Mouse (Mus musculus) midbrain, postnatal 0 days (tissue): Measurements from ENCODE around the gene Tmem262. TPM values are rescaled to one million over a fixed set of nuclear protein-coding genes. Genes with fewer than 3 reads are reported as not detected.

Experiments
- ATAC-seq: fragments of 200-750 bp; cut with Nextera tagmentation; 2 replicates; pipeline ENCODE4 v1.8.0; 2017; ENCODE audit warnings: moderate number of reproducible peaks, mild to moderate bottlenecking, moderate TSS enrichment, moderate library complexity; ENCODE audit not compliant: low FRiP score
- DNase-seq: peaks from one replicate; pipeline ENCODE4 v3.0.0-alpha.2; 2015; ENCODE audit warnings: low spot score
- H3K27ac ChIP-seq: fragments of 300-500 bp; sonication (generic); 2 replicates; pipeline ENCODE4 v1.5.1; 2014; ENCODE audit warnings: low read depth, mild to moderate bottlenecking, low read length, mixed read lengths
- H3K27me3 ChIP-seq: fragments of 300-500 bp; sonication (generic); 2 replicates; pipeline ENCODE4 v1.6.1; 2014; ENCODE audit warnings: low read length, control low read depth, mixed read lengths; ENCODE audit not compliant: insufficient read depth
- H3K36me3 ChIP-seq: fragments of 300-500 bp; sonication (generic); 2 replicates; pipeline ENCODE4 v1.6.1; 2014; ENCODE audit warnings: low read length, control low read depth, mixed read lengths; ENCODE audit not compliant: insufficient read depth
- H3K4me1 ChIP-seq: fragments of 300-500 bp; sonication (generic); 2 replicates; pipeline ENCODE4 v1.6.1; 2014; ENCODE audit warnings: mild to moderate bottlenecking, control low read depth, antibody characterized with exemption, low read length, mixed read lengths; ENCODE audit not compliant: insufficient read depth
- H3K4me2 ChIP-seq: fragments of 300-500 bp; sonication (generic); 2 replicates; pipeline ENCODE4 v1.6.1; 2014; ENCODE audit warnings: low read depth, mild to moderate bottlenecking, low read length, mixed read lengths; ENCODE audit not compliant: poor library complexity, severe bottlenecking
- H3K4me3 ChIP-seq: fragments of 300-500 bp; sonication (generic); 2 replicates; pipeline ENCODE4 v1.5.1; 2014; ENCODE audit warnings: low read depth, mild to moderate bottlenecking, low read length, moderate library complexity
- H3K9ac ChIP-seq: fragments of 300-500 bp; sonication (generic); replicated peaks from 2 replicates; pipeline ENCODE4 v1.6.1; 2014; ENCODE audit warnings: mild to moderate bottlenecking, low read length, moderate library complexity, mixed read lengths; ENCODE audit not compliant: poor library complexity, severe bottlenecking
- H3K9me3 ChIP-seq: fragments of 300-500 bp; sonication (generic); 2 replicates; pipeline ENCODE4 v1.6.1; 2016; ENCODE audit warnings: low read length, control low read depth
- CTCF ChIP-seq: IDR thresholded peaks from 2 replicates; pipeline ENCODE4 v1.5.1; 2016; ENCODE audit warnings: antibody characterized with exemption, mild to moderate bottlenecking
- WGBS: fragments of 180-500 bp; shearing (Covaris S2); extraction: QIAGEN DNeasy Blood & Tissue Kit; methylation state at CpG from one replicate; pipeline ENCODE4 v1.1.7; 2014; 5-methylcytosine and 5-hydroxymethylcytosine counted together
- polyA plus RNA-seq: library from polyadenylated mRNA; unstranded; fragments of >200 nt; fragmentation: Nextera tagmentation; extraction: Ambion mirVana; gene quantifications from 2 replicates; pipeline ENCODE4 v1.2.1, GENCODE M21; 2015
- total RNA-seq: library from RNA; depleted of rRNA; stranded (reverse); fragments of >200 nt; gene quantifications from 2 replicates; pipeline ENCODE4 v1.2.3, GENCODE M21; 2014

The Tmem262 gene
- total and polyA plus RNA-seq, 2 experiments from 2014 or later = not detected

- DNase-seq (no peak), ATAC-seq (no peak)
- WGBS = 37% methylated on average over 5 of the region's 5 CpGs
- peaks cover 7% of the 10 kb centered on the region for H3K36me3 ChIP-seq
- peak overlapping the region; percentile 85 for H3K4me2 ChIP-seq
- peak overlapping the region; percentile 85 for H3K9ac ChIP-seq
- H3K27ac ChIP-seq = no peak overlapping the region
- H3K4me1 ChIP-seq = peaks cover 13% of the 10 kb centered on the region
- no peak for TF ChIP-seq CTCF
- H3K9me3 ChIP-seq = no peaks in the 10 kb centered on the region
- no peaks in the 10 kb centered on the region for H3K27me3 ChIP-seq
- peak overlapping the region; percentile 53 for H3K4me3 ChIP-seq
Measured at GRCm38 (mm10) chr19:6058513-6058912, 21.3 kb upstream of the Tmem262 start.

GRCm38 (mm10) chr19:6058966-6059365 is 20.9 kb upstream of the Tmem262 start:
- TF ChIP-seq CTCF = no peak
- DNase-seq = no peak
- ATAC-seq = no peak
- Histone ChIP-seq H3K4me3 (peak overlapping the region; percentile 53; the same call in 1 of the 2 replicates), H3K9ac (no peak overlapping the region), H3K36me3 (peaks cover 3% of the 10 kb centered on the region), H3K4me2 (peak overlapping the region; percentile 85), H3K9me3 (no peaks in the 10 kb centered on the region), H3K27me3 (no peaks in the 10 kb centered on the region), H3K27ac (no peak overlapping the region), H3K4me1 (peaks cover 13% of the 10 kb centered on the region)
- 82% methylated on average over 5 of the region's 5 CpGs for WGBS

GRCm38 (mm10) chr19:6061021-6061533 is 18.8 kb upstream of the Tmem262 start, which contains the start of gene Znhit2:
Gene Znhit2, plus strand, starts transcription at chr19:6061192.
- Histone ChIP-seq H3K4me3 (peak within 1 kb of the TSS; percentile 89), H3K9ac (peak within 1 kb of the TSS; percentile 93), H3K9me3 (no peaks in the 10 kb centered on the region), H3K4me2 (peak within 1 kb of the TSS; percentile 98), H3K4me1 (peaks cover 14% of the 10 kb centered on the region), H3K36me3 (no peaks in the 10 kb centered on the region), H3K27me3 (no peaks in the 10 kb centered on the region), H3K27ac (peak within 1 kb of the TSS; percentile 92)
- TF ChIP-seq CTCF = peak; percentile 41
- peak; percentile 96 for DNase-seq
- WGBS = under 1% methylated on average over 58 of the region's 58 CpGs
- ATAC-seq = peak; percentile 79

GRCm38 (mm10) chr19:6061641-6062302 is 18.1 kb upstream of the Tmem262 start:
- Histone ChIP-seq H3K9ac (peak overlapping the region; percentile 93), H3K27me3 (no peaks in the 10 kb centered on the region), H3K9me3 (no peaks in the 10 kb centered on the region), H3K4me2 (peak overlapping the region; percentile 98), H3K4me3 (peak overlapping the region; percentile 89), H3K27ac (peak overlapping the region; percentile 92), H3K36me3 (no peaks in the 10 kb centered on the region), H3K4me1 (peaks cover 18% of the 10 kb centered on the region)
- 1% methylated on average over 44 of the region's 44 CpGs for WGBS
- peak; percentile 49 for DNase-seq
- no peak for TF ChIP-seq CTCF
- ATAC-seq = no peak

- H3K9ac ChIP-seq = peak overlapping the region; percentile 93
- no peak for DNase-seq
- H3K9me3 ChIP-seq = no peaks in the 10 kb centered on the region
- WGBS = 65% methylated on average over 5 of the region's 5 CpGs
- ATAC-seq = no peak
- peaks cover 18% of the 10 kb centered on the region for H3K4me1 ChIP-seq
- H3K4me3 ChIP-seq = peak overlapping the region; percentile 89
- no peak for TF ChIP-seq CTCF
- peak overlapping the region; percentile 98 for H3K4me2 ChIP-seq
- H3K27ac ChIP-seq = peak overlapping the region; percentile 92
- H3K36me3 ChIP-seq = no peaks in the 10 kb centered on the region
- H3K27me3 ChIP-seq = no peaks in the 10 kb centered on the region
Measured at GRCm38 (mm10) chr19:6062418-6062817, 17.4 kb upstream of the Tmem262 start.

- no peak overlapping the region for H3K4me2 ChIP-seq
- WGBS = 98% methylated on average over 6 of the region's 6 CpGs
- peaks cover 18% of the 10 kb centered on the region for H3K4me1 ChIP-seq
- no peak overlapping the region for H3K4me3 ChIP-seq
- H3K27ac ChIP-seq = no peak overlapping the region
- ATAC-seq (no peak), DNase-seq (no peak)
- no peaks in the 10 kb centered on the region for H3K27me3 ChIP-seq
- H3K9me3 ChIP-seq = no peaks in the 10 kb centered on the region
- no peaks in the 10 kb centered on the region for H3K36me3 ChIP-seq
- H3K9ac ChIP-seq = no peak overlapping the region
- TF ChIP-seq CTCF = no peak
Measured at GRCm38 (mm10) chr19:6063081-6063480, 16.8 kb upstream of the Tmem262 start.
